Mouse (Mus musculus) heart, postnatal 0 days (tissue): ENCODE data around the gene Mrm3.

Experiments used
- CTCF ChIP-seq: IDR thresholded peaks from 2 replicates; pipeline ENCODE4 v1.5.1; 2016; ENCODE audit warnings: antibody characterized with exemption, control low read depth, low read depth
- EP300 ChIP-seq: IDR thresholded peaks from 2 replicates; pipeline ENCODE4 v1.6.1; 2016; ENCODE audit warnings: antibody characterized with exemption, low read depth

DNA sequence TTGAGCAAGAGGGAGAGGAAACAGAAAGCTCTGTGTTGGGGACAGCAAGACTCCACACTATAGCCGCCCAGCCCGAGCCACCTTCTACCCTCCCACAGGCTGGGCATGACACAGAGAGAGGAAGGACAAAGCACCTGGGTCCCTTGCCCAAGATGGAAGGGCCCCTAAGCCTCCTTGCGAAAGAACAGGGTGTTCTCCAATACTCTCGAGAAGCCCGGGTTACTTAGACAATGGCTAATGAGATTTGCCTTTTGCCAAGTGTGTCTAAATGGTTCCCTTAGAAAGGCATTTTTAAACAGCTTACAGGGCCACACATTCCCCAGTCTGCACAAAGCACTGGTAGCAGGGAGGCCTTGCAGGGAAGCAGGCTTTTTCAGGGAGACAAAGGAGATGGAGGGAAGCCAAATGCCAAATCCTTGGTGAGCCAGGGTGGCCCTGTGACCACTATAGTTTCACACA lies 24.5 kb downstream of the Mrm3 start:
- TF ChIP-seq CTCF, result no peak
- TF ChIP-seq EP300, result no peak
